Mouse (Mus musculus) stomach, postnatal 0 days (tissue): Measurements from ENCODE around the gene Rhobtb1.

Experiments
- CTCF ChIP-seq: IDR thresholded peaks from 2 replicates; pipeline ENCODE4 v1.5.1; 2016; ENCODE audit warnings: antibody characterized with exemption, low read depth, mild to moderate bottlenecking, moderate library complexity
- EP300 ChIP-seq: optimal IDR thresholded peaks from 2 replicates; pipeline ENCODE3; 2016; ENCODE audit warnings: antibody characterized with exemption

- TF ChIP-seq CTCF (peak; percentile 14; the same call in 1 of the 2 replicates), EP300 (no peak)
Measured at GRCm38 (mm10) chr10:69151045-69151444, at the start of gene Rhobtb1.
